Mouse (Mus musculus) myocyte (in vitro differentiated cells): ENCODE measurements around the gene Gm20696.

Experiments used
- CEBPB ChIP-seq: IDR thresholded peaks from 2 replicates; pipeline ENCODE4 v1.6.1; 2011; ENCODE audit warnings: mild to moderate bottlenecking, moderate library complexity; ENCODE audit not compliant: poor library complexity, insufficient read depth, severe bottlenecking
- MYOG ChIP-seq, 3 experiments: IDR thresholded peaks; one replicate each; pipeline ENCODE4 v1.6.1; 2011; ENCODE audit warnings: control low read depth in 2 of 3, low read depth in 2 of 3, mild to moderate bottlenecking in 2 of 3; ENCODE audit not compliant: insufficient read length in 2 of 3, control insufficient read depth in 1 of 3, insufficient read depth in 1 of 3
- REST ChIP-seq: IDR thresholded peaks from one replicate; pipeline ENCODE4 v1.6.1; 2011; ENCODE audit warnings: mild to moderate bottlenecking, control low read depth, moderate library complexity; ENCODE audit not compliant: insufficient read depth, insufficient read length

- no peak for TF ChIP-seq REST
- no peak for TF ChIP-seq MYOG (IDR thresholded peaks at IDR 0.05; ENCODE audit: control insufficient read depth in 1 of 3, insufficient read depth in 1 of 3, insufficient read length in 2 of 3, low read depth in 2 of 3)
- no peak for TF ChIP-seq CEBPB
Observed at GRCm38 (mm10) chr6:99500570-99501270, 165.9 kb downstream of the Gm20696 start.
